Mouse (Mus musculus): ENCODE measurements around the gene Iqgap1.

Iqgap1 gene

GRCm38 (mm10) chr7:80802412-80803160 is 23.2 kb downstream of the Iqgap1 start:
- peak; percentile 81 to 85 for DNase-seq

DNA sequence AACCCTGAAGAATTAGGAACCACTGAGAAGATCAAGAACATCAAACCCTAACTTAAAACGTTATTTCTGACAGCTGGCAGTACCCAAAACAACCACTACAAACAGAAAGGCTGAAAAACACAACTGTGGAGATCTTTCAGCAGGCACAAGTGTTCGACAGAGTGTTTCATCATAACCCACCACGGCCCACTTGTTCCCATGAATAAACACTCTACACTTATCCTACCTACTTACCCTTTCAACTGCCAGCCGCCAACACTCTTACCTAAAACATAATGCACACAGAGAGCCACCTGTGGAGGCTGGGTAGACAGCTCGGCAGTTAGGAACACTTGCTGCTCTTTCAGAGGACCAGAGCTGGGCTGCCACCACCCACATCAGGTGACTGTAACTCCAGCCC is 26.5 kb downstream of the Iqgap1 start:
- peak; percentile 85 to 88 for DNase-seq

- peak; percentile 37 to 58 for DNase-seq
Measured at GRCm38 (mm10) chr7:80796805-80797567, 28.8 kb downstream of the Iqgap1 start.

DNA sequence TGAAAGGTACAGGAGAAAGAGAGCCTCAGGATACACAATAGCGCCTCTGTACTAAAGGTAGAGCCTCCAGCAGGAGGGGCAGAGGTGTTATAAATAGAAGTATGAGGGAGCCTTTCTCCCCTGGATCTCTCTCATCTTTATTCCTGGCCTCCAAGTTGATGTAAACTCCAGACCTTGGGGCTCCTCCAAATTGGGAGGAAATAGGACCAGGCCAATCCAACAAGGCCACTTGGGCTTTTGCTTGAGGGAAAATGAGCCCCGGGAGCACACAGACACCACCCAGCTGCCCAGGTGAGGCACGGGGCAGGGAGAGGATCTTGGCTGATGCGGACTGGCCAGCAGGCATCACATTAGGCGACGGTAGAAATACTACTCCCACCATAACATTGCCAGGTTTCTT is 29.5 kb downstream of the Iqgap1 start:
- DNase-seq = no peak

- peak in 1 of 2 experiments; percentile 40 for DNase-seq
Measured at GRCm38 (mm10) chr7:80789534-80789933, 36.2 kb downstream of the Iqgap1 start.

- DNase-seq = peak in 1 of 2 experiments; percentile 73
Measured at GRCm38 (mm10) chr7:80789061-80789460, 36.7 kb downstream of the Iqgap1 start.

GRCm38 (mm10) chr7:80788002-80788401 is 37.8 kb downstream of the Iqgap1 start:
- DNase-seq = no peak

- DNase-seq = peak; percentile 78 to 84
Measured at GRCm38 (mm10) chr7:80786746-80787145, 39.0 kb downstream of the Iqgap1 start.

GRCm38 (mm10) chr7:80783841-80784240 is 41.9 kb downstream of the Iqgap1 start:
- DNase-seq = no peak

GRCm38 (mm10) chr7:80782155-80783109 is 43.3 kb downstream of the Iqgap1 start:
- DNase-seq = peak in 1 of 2 experiments; percentile 59

GRCm38 (mm10) chr7:80781444-80782120 is 44.2 kb downstream of the Iqgap1 start:
- DNase-seq = peak in 1 of 2 experiments; percentile 48

GRCm38 (mm10) chr7:80778958-80779669 is 46.7 kb downstream of the Iqgap1 start:
- DNase-seq = peak; percentile 88 to 90

GRCm38 (mm10) chr7:80778376-80778775 is 47.4 kb downstream of the Iqgap1 start:
- DNase-seq = no peak

DNA sequence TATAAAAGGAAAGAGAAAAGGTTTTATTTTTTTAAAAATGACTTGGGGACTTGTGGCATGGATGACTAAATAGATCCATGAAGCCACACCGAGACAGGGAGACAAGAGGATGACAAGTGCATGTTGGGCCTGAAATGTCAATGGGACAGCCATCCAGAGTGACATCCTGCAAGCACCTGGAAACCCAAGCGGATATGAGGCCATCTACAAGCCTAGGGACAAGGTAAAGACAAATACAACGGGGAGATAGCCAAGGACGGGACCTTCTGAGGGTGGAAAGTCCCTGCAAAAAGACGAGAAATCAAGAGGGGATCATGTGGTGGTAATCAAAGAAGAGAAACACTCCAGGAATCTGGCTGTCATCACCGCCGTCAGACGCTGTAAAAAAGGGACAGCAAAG is 48.6 kb downstream of the Iqgap1 start:
- no peak for DNase-seq

- no peak for DNase-seq
Measured at GRCm38 (mm10) chr7:80776090-80776489, 49.7 kb downstream of the Iqgap1 start.

DNA sequence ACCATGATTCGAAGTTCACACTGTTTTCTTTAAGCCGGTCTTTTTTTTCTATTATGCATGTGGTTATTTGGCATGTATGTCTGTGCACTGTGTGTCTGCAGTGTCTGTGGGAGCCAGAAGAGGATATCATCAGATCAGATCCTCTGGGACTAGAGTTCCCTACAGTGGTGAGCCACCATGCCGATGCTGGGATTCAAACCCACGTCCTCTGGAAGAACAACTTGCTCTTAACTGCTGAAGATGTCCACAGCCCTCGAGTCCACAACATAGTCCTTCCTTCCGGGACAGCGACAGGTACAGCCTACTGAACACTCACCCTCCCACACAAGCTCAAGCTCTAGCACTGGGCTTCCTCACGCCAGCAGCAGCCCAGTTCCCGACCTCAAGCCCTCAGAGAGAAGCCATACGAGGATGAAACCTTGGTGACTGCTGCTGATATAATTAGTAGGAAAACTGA is 50.3 kb downstream of the Iqgap1 start:
- no peak for DNase-seq

DNA sequence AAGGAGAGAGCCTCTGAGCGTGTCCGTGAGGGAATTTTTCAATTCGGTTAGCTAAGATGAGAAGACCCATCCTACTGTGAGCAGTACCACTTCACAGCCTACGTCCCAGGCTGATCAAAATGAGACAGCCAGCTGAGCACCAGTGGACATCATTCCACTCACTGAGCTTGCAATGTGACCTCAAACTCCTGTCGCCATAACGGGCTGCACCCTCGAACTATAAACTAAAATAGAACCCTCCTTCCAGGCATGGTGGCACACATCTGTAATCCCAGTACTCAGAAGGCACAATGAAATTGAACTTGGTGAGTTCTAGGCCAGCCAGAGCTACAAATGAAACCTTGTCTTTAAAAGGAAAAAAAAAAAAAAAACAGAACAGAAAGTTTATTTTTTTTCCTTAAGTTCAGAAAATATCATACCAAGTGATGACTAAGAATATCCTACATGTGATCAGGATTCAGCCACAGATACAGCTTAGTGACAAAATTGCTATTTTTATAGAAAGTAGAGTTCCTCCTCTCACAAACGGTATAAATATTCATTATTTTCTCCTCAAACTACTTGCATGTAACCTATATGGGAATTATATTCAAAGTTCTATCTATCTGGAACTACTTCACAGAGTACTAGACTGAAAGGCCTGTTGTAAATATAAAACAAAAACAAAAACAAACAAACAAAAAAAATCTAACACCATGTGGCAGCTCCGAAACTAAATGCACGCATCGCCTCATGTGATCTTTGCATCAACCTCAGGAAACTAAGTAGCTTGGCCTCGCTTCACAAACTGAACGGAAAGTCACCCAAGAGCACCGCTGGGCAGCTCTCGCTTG is 50.9 kb downstream of the Iqgap1 start:
- no peak for DNase-seq

DNA sequence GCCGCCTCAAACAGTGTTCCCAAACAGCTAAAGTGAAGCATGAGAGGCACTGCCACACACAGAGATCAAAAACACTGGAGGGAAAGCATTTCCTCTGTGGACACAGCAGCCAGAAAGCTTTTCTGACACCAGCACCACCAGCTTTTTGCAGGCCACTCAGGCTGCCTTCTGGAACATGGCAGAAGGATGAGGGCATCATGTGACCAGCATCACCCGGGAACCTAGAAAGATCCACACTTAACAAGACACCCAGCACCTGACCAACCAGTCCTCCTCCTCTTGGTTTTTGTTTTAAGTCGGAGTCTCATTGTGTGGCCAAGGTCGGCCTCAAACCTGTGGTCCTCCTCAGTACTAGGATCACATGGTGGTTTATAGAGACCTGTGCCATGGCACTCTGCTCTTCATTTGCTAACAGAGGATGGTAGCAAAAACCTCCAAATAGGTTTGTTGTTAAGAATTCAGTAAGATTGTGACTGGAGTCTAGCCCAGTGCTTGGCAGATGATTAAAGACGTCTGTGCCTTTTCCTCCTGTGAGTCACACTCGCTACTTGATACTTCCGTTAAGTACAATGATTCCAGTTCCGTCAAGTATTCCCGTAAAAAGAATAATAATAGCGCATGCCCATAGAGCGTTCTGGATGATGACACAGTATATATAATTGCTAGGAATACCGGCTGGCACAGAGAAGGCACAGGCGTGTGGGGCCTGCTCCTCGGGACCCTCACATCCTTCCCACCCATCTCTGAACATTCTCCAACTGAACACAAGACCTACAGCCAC is 51.8 kb downstream of the Iqgap1 start:
- peak in 1 of 2 experiments; percentile 74 for DNase-seq

- DNase-seq = no peak
Measured at GRCm38 (mm10) chr7:80770466-80770865, 55.3 kb downstream of the Iqgap1 start.

DNA sequence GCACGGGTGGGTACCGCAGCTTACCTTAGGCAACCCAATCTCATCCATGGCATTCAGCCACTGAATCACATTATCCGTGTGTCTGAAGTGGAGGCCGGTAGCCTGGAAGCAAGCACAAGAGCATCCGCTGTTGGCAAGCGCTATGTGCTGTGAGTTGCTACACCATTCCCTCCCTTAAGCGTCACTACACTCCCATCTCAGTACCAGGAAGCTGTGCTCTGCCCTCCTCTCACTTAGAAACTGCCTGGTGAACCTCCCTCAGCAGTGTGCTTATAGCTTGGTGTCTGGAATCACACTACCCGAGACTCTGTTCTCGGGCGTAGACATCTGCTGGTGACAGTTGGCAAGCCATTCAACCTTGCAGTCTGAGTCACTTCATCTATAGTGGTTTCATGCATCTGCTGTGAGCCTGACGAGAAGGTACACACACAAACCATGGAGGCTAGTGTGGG is 58.9 kb downstream of the Iqgap1 start:
- peak in 1 of 2 experiments; percentile 52 for DNase-seq

All from lung, adult 18-20 months (tissue).